Mouse (Mus musculus): ENCODE measurements at regions not wholly inside any gene's neighbourhood (a gene's known extent, or its start where the extent isn't known, plus 50 kb on each side); places are given as distances from the start of the nearest gene placed in this dataset.

- H3K4me3 ChIP-seq (ENCODE audit: low read depth, low read length), result no peak overlapping the region
- no peak overlapping the region for H3K27ac ChIP-seq (ENCODE audit: low read depth, low read length)
- DNase-seq (ENCODE audit: low spot score) (no peak), ATAC-seq (no peak)
- H3K4me1 ChIP-seq (ENCODE audit: control insufficient read depth, insufficient read depth, low read length), result no peaks in the 10 kb centered on the region
- H3K9me3 ChIP-seq (replicated peaks; ENCODE audit: control insufficient read depth, low read length), result no peaks in the 10 kb centered on the region
- no peak overlapping the region for H3K9ac ChIP-seq (ENCODE audit: low read length)
- H3K36me3 ChIP-seq (ENCODE audit: control insufficient read depth, insufficient read depth, low read length), result no peaks in the 10 kb centered on the region
- no peak overlapping the region for H3K4me2 ChIP-seq (ENCODE audit: low read length)
- H3K27me3 ChIP-seq (replicated peaks; ENCODE audit: control insufficient read depth, insufficient read depth, low read length), result no peaks in the 10 kb centered on the region
- WGBS, result 82% methylated on average over 5 of the region's 5 CpGs
Observed at GRCm38 (mm10) chr2:131410906-131411520, 58.3 kb upstream of the Rnf24 start.

- H3K27me3 ChIP-seq (replicated peaks; ENCODE audit: control insufficient read depth, insufficient read depth, low read length), result no peaks in the 10 kb centered on the region
Observed at GRCm38 (mm10) chr2:131407337-131407736, 54.6 kb upstream of the Rnf24 start.

GRCm38 (mm10) chr2:131404218-131404555 lies 51.5 kb upstream of the Rnf24 start:
- no peaks in the 10 kb centered on the region for H3K9me3 ChIP-seq (replicated peaks; ENCODE audit: control insufficient read depth, low read length)
- DNase-seq (ENCODE audit: low spot score), result no peak

More at GRCm38 (mm10) chr2:131407337-131407736, 54.6 kb upstream of the Rnf24 start:
- Histone ChIP-seq H3K4me1 (ENCODE audit: control insufficient read depth, insufficient read depth, low read length) (no peaks in the 10 kb centered on the region), H3K4me3 (ENCODE audit: low read depth, low read length) (no peak overlapping the region), H3K9ac (ENCODE audit: low read length) (no peak overlapping the region), H3K4me2 (ENCODE audit: low read length) (no peak overlapping the region), H3K27ac (ENCODE audit: low read depth, low read length) (no peak overlapping the region), H3K9me3 (replicated peaks; ENCODE audit: control insufficient read depth, low read length) (no peaks in the 10 kb centered on the region), H3K36me3 (ENCODE audit: control insufficient read depth, insufficient read depth, low read length) (no peaks in the 10 kb centered on the region)
- WGBS, result 77% methylated on average over 5 of the region's 5 CpGs
- no peak for DNase-seq (ENCODE audit: low spot score)
- no peak for ATAC-seq

GRCm38 (mm10) chr2:131403543-131404217 lies 51.0 kb upstream of the Rnf24 start:
- H3K27me3 ChIP-seq (replicated peaks; ENCODE audit: control insufficient read depth, insufficient read depth, low read length), result no peaks in the 10 kb centered on the region
- H3K4me2 ChIP-seq (ENCODE audit: low read length), result no peak overlapping the region
- no peaks in the 10 kb centered on the region for H3K4me1 ChIP-seq (ENCODE audit: control insufficient read depth, insufficient read depth, low read length)
- WGBS, result 82% methylated on average over 5 of the region's 5 CpGs
- H3K27ac ChIP-seq (ENCODE audit: low read depth, low read length), result no peak overlapping the region
- no peaks in the 10 kb centered on the region for H3K9me3 ChIP-seq (replicated peaks; ENCODE audit: control insufficient read depth, low read length)
- H3K36me3 ChIP-seq (ENCODE audit: control insufficient read depth, insufficient read depth, low read length), result no peaks in the 10 kb centered on the region
- ATAC-seq (no peak), DNase-seq (ENCODE audit: low spot score) (no peak)
- H3K9ac ChIP-seq (ENCODE audit: low read length), result no peak overlapping the region
- H3K4me3 ChIP-seq (ENCODE audit: low read depth, low read length), result no peak overlapping the region

More at GRCm38 (mm10) chr2:131404218-131404555, 51.5 kb upstream of the Rnf24 start:
- no peak overlapping the region for H3K27ac ChIP-seq (ENCODE audit: low read depth, low read length)
- H3K4me1 ChIP-seq (ENCODE audit: control insufficient read depth, insufficient read depth, low read length), result no peaks in the 10 kb centered on the region
- H3K9ac ChIP-seq (ENCODE audit: low read length), result no peak overlapping the region
- no peak overlapping the region for H3K4me2 ChIP-seq (ENCODE audit: low read length)
- H3K27me3 ChIP-seq (replicated peaks; ENCODE audit: control insufficient read depth, insufficient read depth, low read length), result no peaks in the 10 kb centered on the region
- WGBS, result 62% methylated on average over 1 of the region's 1 CpGs
- H3K4me3 ChIP-seq (ENCODE audit: low read depth, low read length), result no peak overlapping the region
- ATAC-seq, result no peak
- no peaks in the 10 kb centered on the region for H3K36me3 ChIP-seq (ENCODE audit: control insufficient read depth, insufficient read depth, low read length)
